Mouse (Mus musculus) neural tube, embryonic 11.5 days (tissue): ENCODE measurements around the gene Cog1. TPM values are rescaled to one million over a fixed set of nuclear protein-coding genes. Genes with fewer than 3 reads are reported as not detected.
A peak's percentile ranks its signal among the peaks of the same experiment; 100 is the strongest.

Source experiments
- ATAC-seq: fragments of 200-750 bp; cut with Nextera tagmentation; 2 replicates; pipeline ENCODE4 v1.8.0; 2017; ENCODE audit warnings: moderate number of reproducible peaks, mild to moderate bottlenecking, moderate TSS enrichment, moderate library complexity; ENCODE audit not compliant: insufficient read depth, low FRiP score, low TSS enrichment
- DNase-seq: peaks from one replicate; pipeline ENCODE4 v3.0.0-alpha.2; 2015; ENCODE audit warnings: low spot score
- H3K27ac ChIP-seq: fragments of 300-500 bp; sonication (generic); 2 replicates; pipeline ENCODE4 v1.5.1; 2014; ENCODE audit warnings: low read depth, mild to moderate bottlenecking, low read length
- H3K27me3 ChIP-seq: fragments of 300-500 bp; sonication (generic); 2 replicates; pipeline ENCODE4 v1.6.1; 2014; ENCODE audit warnings: mild to moderate bottlenecking, low read length, mixed read lengths; ENCODE audit not compliant: control insufficient read depth, insufficient read depth
- H3K36me3 ChIP-seq: fragments of 300-500 bp; sonication (generic); 2 replicates; pipeline ENCODE4 v1.6.1; 2014; ENCODE audit warnings: mild to moderate bottlenecking, low read length, moderate library complexity, mixed read lengths; ENCODE audit not compliant: control insufficient read depth, insufficient read depth
- H3K4me1 ChIP-seq: fragments of 300-500 bp; sonication (generic); 2 replicates; pipeline ENCODE4 v1.6.1; 2014; ENCODE audit warnings: low read length, mixed read lengths; ENCODE audit not compliant: control insufficient read depth, insufficient read depth
- H3K4me2 ChIP-seq: fragments of 300-500 bp; sonication (generic); 2 replicates; pipeline ENCODE4 v1.6.1; 2014; ENCODE audit warnings: low read depth, mild to moderate bottlenecking, moderate library complexity
- H3K4me3 ChIP-seq: fragments of 300-500 bp; sonication (generic); 2 replicates; pipeline ENCODE4 v1.5.1; 2014; ENCODE audit warnings: low read depth, low read length
- H3K9ac ChIP-seq: fragments of 300-500 bp; sonication (generic); 2 replicates; pipeline ENCODE4 v1.6.1; 2014; ENCODE audit warnings: mild to moderate bottlenecking, low read length
- H3K9me3 ChIP-seq: fragments of 300-500 bp; sonication (generic); 2 replicates; pipeline ENCODE4 v1.6.1; 2016; ENCODE audit warnings: low read length; ENCODE audit not compliant: control insufficient read depth
- WGBS: fragments of 180-500 bp; shearing (Covaris S2); extraction: QIAGEN DNeasy Blood & Tissue Kit; methylation state at CpG from one replicate; pipeline ENCODE4 v1.1.7; 2014; 5-methylcytosine and 5-hydroxymethylcytosine counted together
- polyA plus RNA-seq: library from polyadenylated mRNA; unstranded; fragments of >200 nt; fragmentation: Nextera tagmentation; extraction: Ambion mirVana; gene quantifications from 2 replicates; pipeline ENCODE4 v1.2.1, GENCODE M21; 2014

The Cog1 gene
- polyA plus RNA-seq, 1 experiment from 2014 or later = 44.3 TPM

- no peak for ATAC-seq
- Histone ChIP-seq H3K9ac (no peak overlapping the region), H3K4me3 (no peak overlapping the region), H3K4me1 (peaks cover under 1% of the 10 kb centered on the region; the same call in 1 of the 2 replicates), H3K4me2 (no peak overlapping the region), H3K36me3 (no peaks in the 10 kb centered on the region), H3K27ac (no peak overlapping the region), H3K9me3 (no peaks in the 10 kb centered on the region), H3K27me3 (no peaks in the 10 kb centered on the region)
- no peak for DNase-seq
- WGBS = 87% methylated on average over 3 of the region's 3 CpGs
Measured at GRCm38 (mm10) chr11:113645181-113645580, 3.8 kb upstream of the Cog1 start.

- Histone ChIP-seq H3K9ac (peak overlapping the region; percentile 29; the same call in 1 of the 2 replicates), H3K4me3 (no peak overlapping the region), H3K36me3 (no peaks in the 10 kb centered on the region), H3K27ac (no peak overlapping the region), H3K4me2 (peak overlapping the region; percentile 17; the same call in 1 of the 2 replicates), H3K4me1 (peaks cover 10% of the 10 kb centered on the region), H3K27me3 (no peaks in the 10 kb centered on the region), H3K9me3 (no peaks in the 10 kb centered on the region)
- no peak for ATAC-seq
- 3% methylated on average over 15 of the region's 15 CpGs for WGBS
- peak; percentile 88 for DNase-seq
Measured at GRCm38 (mm10) chr11:113648152-113648551, 817 bp upstream of the Cog1 start.

GRCm38 (mm10) chr11:113649353-113650210 lies 613 bp downstream of the Cog1 start, which contains the start of gene Slc39a11:
TSS of gene Slc39a11 (minus strand) at chr11:113650079.
- H3K4me3 ChIP-seq = peak within 1 kb of the TSS; percentile 61
- 0 out of 2 replicates have a peak, but pooled peaks cover 3% of the 10 kb centered on the region for H3K36me3 ChIP-seq
- DNase-seq = peak; percentile 88
- under 1% methylated on average over 76 of the region's 91 CpGs for WGBS
- peak; percentile 69; the same call in 1 of the 2 replicates for ATAC-seq
- peak within 1 kb of the TSS; percentile 93 for H3K9ac ChIP-seq
- no peaks in the 10 kb centered on the region for H3K27me3 ChIP-seq
- no peaks in the 10 kb centered on the region for H3K9me3 ChIP-seq
- H3K27ac ChIP-seq = peak within 1 kb of the TSS; percentile 81
- H3K4me1 ChIP-seq = peaks cover 10% of the 10 kb centered on the region
- peak within 1 kb of the TSS; percentile 56 for H3K4me2 ChIP-seq

- no peak; the same call in 1 of the 2 replicates for ATAC-seq
- peaks cover 10% of the 10 kb centered on the region for H3K4me1 ChIP-seq
- WGBS = 55% methylated on average over 22 of the region's 22 CpGs
Measured at GRCm38 (mm10) chr11:113651206-113651906, 2.4 kb downstream of the Cog1 start.

GRCm38 (mm10) chr11:113651907-113652273 lies 2.9 kb downstream of the Cog1 start:
- no peak overlapping the region for H3K9ac ChIP-seq
- no peaks in the 10 kb centered on the region for H3K27me3 ChIP-seq
- H3K4me2 ChIP-seq = no peak overlapping the region
- no peaks in the 10 kb centered on the region for H3K9me3 ChIP-seq
- H3K4me1 ChIP-seq = peaks cover 10% of the 10 kb centered on the region
- ATAC-seq = no peak
- peak; percentile 59 for DNase-seq
- H3K36me3 ChIP-seq = peaks cover 7% of the 10 kb centered on the region
- WGBS = 59% methylated on average over 8 of the region's 8 CpGs
- peak overlapping the region; percentile 65 for H3K27ac ChIP-seq
- no peak overlapping the region for H3K4me3 ChIP-seq

More at GRCm38 (mm10) chr11:113651206-113651906, 2.4 kb downstream of the Cog1 start:
- DNase-seq = peak; percentile 18
- H3K36me3 ChIP-seq = peaks cover 7% of the 10 kb centered on the region
- no peak overlapping the region for H3K9ac ChIP-seq
- 0 out of 2 replicates have a peak overlapping the region, but pooled peaks have one; percentile 2 for H3K4me2 ChIP-seq
- no peaks in the 10 kb centered on the region for H3K27me3 ChIP-seq
- H3K4me3 ChIP-seq = no peak overlapping the region
- H3K27ac ChIP-seq = peak overlapping the region; percentile 65
- H3K9me3 ChIP-seq = no peaks in the 10 kb centered on the region

GRCm38 (mm10) chr11:113652516-113652915 lies 3.5 kb downstream of the Cog1 start:
- Histone ChIP-seq H3K36me3 (peaks cover 12% of the 10 kb centered on the region), H3K27me3 (no peaks in the 10 kb centered on the region), H3K4me3 (no peak overlapping the region), H3K9ac (no peak overlapping the region), H3K4me1 (peaks cover 10% of the 10 kb centered on the region), H3K4me2 (no peak overlapping the region), H3K27ac (0 out of 2 replicates have a peak overlapping the region, but pooled peaks have one; percentile 17), H3K9me3 (no peaks in the 10 kb centered on the region)
- 88% methylated on average over 6 of the region's 6 CpGs for WGBS
- ATAC-seq = no peak
- DNase-seq = no peak

GRCm38 (mm10) chr11:113654105-113654504 lies 5.1 kb downstream of the Cog1 start:
- peaks cover 10% of the 10 kb centered on the region for H3K4me1 ChIP-seq
- no peak overlapping the region for H3K9ac ChIP-seq
- H3K4me2 ChIP-seq = no peak overlapping the region
- no peaks in the 10 kb centered on the region for H3K27me3 ChIP-seq
- no peak overlapping the region for H3K27ac ChIP-seq
- ATAC-seq (no peak), DNase-seq (no peak)
- H3K4me3 ChIP-seq = no peak overlapping the region
- peaks cover 13% of the 10 kb centered on the region for H3K36me3 ChIP-seq
- WGBS = 92% methylated on average over 15 of the region's 15 CpGs
- no peaks in the 10 kb centered on the region for H3K9me3 ChIP-seq

- ATAC-seq (no peak), DNase-seq (no peak)
- Histone ChIP-seq H3K9ac (no peak overlapping the region), H3K4me3 (no peak overlapping the region), H3K4me1 (peaks cover 10% of the 10 kb centered on the region), H3K9me3 (no peaks in the 10 kb centered on the region), H3K4me2 (no peak overlapping the region), H3K36me3 (peaks cover 13% of the 10 kb centered on the region), H3K27ac (no peak overlapping the region), H3K27me3 (no peaks in the 10 kb centered on the region)
- 76% methylated on average over 18 of the region's 18 CpGs for WGBS
Measured at GRCm38 (mm10) chr11:113654561-113655270, 5.7 kb downstream of the Cog1 start.
